Mouse (Mus musculus) neutrophil, adult 83 days (primary cell): ENCODE measurements around the gene Stk32c. TPM values are rescaled to one million over a fixed set of nuclear protein-coding genes. Genes with fewer than 3 reads are reported as not detected.

ENCODE experiments used
- total RNA-seq, 2 experiments: library from RNA; stranded (reverse); gene quantifications; one replicate each; pipeline ENCODE4 v1.2.4; 2023

The Stk32c gene
- not detected for total RNA-seq

DNA sequence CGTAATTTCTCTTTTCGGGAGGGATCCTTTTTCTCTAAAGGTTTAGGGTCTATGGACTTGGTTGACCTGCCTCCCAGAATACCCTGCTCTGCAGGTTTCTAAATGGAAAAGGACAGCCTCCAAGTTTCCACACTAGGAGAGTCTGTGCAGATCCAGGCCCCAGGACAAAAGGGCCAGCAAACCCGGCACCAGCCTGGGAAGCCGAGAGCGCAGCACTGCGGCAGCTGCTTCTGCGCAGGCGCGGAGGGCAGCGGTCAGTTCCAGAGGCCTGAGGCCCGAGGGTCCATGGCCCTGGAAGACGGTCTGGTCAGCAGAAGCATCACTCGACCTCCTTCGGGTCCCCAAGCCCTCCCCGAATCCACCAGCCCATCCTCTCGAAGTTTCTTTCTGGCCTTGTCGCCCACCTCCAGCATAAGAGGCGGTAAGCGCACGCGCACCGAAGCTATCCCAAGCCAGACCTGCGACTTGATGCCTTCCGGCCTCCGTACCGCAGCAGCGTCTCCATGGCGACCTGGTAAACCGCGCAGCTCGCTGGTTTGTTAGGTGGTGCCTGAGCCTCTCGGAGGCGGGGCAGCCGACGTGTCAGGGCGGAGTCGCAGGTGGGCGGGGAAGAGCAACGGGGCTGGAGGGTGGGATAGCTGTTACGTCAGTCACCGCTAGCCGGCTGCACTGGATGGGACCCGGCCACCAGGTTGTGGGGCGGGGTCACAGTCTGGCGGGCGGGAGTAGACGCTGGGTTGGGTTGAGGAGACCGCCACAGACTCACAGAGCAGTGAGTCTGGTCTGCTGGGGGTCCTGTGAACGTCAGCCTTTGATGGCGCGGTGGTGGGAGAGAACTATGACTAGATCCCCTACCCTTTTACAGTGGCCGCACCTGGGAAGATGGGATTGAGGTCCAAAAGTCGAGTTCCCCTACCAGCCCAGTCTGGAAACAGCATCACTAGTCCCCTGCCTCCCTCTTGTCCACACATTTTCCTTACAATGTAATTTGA lies at the start of gene Stk32c, which contains the start of gene Lrrc27:
Gene Stk32c, minus strand, starts transcription at position 554 of the 992 bp plus-strand sequence.
Gene Lrrc27, plus strand, starts transcription at position 235 of the 992 bp plus-strand sequence.

DNA sequence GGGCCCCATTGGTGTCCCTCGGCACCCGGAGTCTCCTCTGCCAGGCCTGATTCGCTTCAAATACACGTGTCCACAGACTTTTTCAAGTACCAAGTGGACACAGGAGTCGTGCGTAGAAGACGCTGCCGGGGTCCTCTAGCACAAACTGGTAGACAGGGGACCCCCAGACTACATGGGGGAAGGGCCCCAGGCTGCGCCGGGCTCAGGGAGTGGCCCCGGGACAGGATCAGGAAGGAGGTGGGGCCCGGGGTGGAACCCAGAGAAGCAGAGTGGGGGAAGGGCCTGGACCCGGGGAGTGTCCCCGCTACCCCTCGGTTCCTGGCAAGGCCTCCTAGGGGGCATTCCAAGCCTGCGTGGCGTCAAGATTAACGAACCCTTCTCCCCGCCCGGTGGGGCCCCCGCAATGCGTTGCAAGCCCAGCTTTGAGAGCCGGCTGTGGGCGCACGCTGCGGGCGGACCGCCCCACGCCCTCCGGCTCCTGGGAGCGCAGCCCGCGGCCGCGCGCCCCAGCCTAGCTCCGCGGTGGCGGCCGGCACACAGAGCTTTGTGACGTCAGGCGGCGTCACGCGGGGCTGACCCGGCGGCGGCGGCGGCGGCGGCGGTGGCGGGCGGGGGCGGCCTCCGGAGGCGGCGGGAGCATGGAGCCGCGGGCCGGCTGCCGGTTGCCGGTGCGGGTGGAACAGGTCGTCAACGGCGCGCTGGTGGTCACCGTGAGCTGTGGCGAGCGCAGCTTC lies 34.9 kb upstream of the Stk32c start, which contains the start of gene Pwwp2b:
Gene Pwwp2b, plus strand, starts transcription at position 602 of the 734 bp plus-strand sequence.

DNA sequence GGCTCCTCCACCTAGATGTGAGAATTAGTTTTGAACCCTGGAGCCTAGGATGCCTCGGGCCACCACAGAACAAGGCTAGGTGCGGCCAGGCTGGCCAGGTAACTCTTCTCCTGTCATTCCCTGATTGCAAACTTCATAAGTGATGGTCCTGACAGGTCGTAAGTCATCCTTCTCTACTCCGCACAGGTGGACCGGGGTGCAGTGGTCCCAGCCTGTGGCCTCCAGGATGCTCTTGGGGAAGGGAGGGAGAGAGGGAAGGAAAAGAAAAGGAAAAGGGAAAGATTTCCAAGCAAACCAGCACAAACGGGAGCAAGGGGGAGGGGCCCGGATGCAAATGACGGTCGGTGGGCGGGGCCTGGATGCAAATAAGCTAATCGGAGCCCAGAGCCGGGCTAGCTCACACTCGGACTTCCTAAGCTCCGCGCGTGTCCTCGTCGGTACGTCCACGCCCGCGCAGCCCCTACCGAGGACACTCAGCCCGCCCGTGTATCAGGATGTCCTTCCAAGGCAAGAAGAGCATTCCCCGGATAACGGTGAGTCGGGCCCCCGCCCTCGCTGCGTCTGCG lies 127.4 kb downstream of the Stk32c start, which contains the start of gene Dpysl4:
Gene Dpysl4, plus strand, starts transcription at position 373 of the 566 bp plus-strand sequence.

Other genes starting within 250 kb of the Stk32c start
- gene Dpysl4, start 127.3 kb downstream of the Stk32c start, total RNA-seq, result not detected
- gene Lrrc27, start 319 bp downstream of the Stk32c start, total RNA-seq, result 1 to 10 TPM; 4.3 to 5.4 TPM
- gene Pwwp2b, start 35.2 kb upstream of the Stk32c start, total RNA-seq, result 1 to 10 TPM; 4.3 to 5.2 TPM
- 10 to 100 TPM; 36.5 to 41.5 TPM for gene Inpp5a, start 175.8 kb upstream of the Stk32c start, total RNA-seq